Mouse (Mus musculus) c-Kit-positive CD71-positive TER-119-positive erythroid progenitor cells, embryonic 14.5 days (primary cell): ENCODE results near the gene Polr2e.
A peak's percentile ranks its signal among the peaks of the same experiment; 100 is the strongest.
"Not testable (repeated sequence)": the region's sequence is repeated elsewhere in the genome, so short reads cannot be mapped to it uniquely, and the experiment has no call there.

Experiments used
- DNase-seq: peaks from one replicate; pipeline ENCODE4 v3.0.0-alpha.2; 2013; ENCODE audit warnings: low spot score

Gene Polr2e

DNA sequence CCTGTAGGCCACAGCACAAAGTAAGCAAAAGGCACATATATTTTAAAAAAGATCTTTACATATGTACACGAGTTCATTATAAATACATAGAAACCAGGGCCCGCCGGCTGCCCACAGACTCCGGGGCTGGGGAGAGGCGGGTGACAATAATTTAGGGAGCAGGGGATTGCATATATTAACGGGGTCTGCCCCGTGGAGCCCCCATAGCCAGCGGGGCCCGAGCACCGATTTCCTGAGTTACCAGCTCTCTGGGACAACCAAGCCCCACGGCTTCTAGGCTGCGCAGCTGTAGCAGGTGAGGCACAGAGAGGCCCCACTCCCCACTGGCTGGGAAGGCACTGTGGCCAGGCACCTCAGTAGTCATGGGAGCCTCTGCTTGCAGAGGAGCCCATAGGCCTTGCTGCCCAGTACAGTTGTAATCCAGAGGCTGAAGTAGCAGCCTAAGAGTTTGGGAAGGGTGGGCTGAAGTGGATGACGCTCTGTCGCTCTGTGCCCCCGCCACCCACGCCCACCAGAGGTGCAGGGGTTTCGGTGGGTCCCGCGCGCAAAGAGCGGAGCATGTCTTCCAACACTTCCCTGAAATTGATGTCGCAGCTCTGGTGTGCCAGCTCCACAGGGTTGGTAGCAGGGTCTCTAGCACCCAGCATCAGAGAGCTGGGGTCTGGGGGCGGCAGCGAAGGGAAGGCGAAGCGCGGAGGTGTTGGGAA lies 17.5 kb upstream of the Polr2e start:
- DNase-seq: no peak

DNA sequence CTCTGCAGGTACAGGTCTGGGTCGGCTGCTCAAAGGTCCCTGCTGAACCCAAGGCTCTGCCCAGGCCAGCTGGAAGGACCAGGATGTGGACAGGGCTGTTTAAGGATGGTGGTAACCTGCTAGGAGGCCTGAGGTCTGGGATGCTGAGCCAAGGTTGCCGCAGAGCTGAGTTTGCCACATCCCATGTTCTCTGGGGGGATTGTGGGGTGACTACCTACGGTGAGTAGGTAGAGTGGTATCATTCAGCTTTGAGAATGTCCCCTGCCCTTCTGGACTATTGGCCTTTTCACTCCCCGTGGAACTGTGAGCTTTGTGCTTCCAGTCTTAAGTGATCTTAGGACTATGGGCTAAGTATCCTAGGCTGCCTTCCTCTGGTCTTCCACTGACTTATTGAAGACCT lies 16.9 kb upstream of the Polr2e start:
- DNase-seq: no peak

DNA sequence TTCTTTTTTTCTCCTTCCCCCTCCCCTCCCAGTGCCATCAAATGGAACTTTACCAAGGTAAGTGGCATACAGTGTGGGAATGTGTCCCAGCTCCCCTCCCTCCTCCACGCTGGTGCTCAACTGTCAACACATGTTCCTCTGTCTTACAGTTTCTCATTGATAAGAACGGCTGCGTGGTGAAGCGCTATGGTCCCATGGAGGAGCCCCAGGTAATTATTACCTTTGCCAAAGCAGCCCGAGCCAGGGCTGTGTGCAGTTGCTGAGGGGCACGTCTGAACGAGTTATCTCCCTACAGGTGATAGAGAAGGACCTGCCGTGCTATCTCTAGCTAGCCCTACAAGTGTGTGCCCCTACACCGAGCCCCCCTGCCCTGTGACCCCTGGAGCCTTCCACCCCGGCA lies 16.3 kb upstream of the Polr2e start:
- no peak for DNase-seq

DNA sequence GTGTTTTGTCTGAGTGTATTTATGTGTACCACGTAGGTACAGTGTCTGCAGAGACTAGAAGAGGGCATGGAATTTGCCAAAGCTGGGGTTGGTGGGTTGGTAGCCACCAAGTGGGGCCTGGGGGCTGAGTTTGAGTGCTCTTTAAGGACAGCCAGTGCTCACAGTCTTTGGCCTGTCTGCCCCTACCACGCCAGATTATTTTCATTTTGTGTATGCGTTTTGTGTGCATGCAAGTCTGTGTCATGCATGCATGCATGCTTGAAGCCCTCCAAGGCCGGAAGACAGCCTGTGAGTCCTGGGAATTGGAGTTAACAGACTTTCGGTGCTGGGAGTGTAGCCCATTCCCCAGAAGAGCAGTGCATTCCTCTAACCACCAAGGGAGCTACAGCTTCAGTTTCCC lies 15.8 kb upstream of the Polr2e start:
- no peak for DNase-seq

DNA sequence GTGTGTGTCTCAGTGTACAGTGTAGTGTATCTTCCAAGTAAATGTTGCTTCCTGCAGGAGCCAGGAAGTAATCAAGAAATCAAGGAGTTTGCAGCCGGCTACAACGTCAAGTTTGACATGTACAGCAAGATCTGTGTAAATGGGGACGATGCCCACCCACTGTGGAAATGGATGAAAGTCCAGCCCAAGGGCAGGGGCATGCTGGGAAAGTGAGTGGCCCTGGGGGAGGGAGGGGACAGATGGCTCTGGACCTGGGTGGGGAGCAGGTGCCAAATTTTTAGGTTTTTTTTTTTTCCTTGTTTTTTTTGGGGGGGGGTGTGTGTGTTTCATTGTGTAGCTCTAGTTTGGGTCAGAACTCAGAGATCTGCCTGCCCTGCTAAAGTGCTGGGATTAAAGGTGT lies 15.3 kb upstream of the Polr2e start:
- not testable (repeated sequence) for DNase-seq

DNA sequence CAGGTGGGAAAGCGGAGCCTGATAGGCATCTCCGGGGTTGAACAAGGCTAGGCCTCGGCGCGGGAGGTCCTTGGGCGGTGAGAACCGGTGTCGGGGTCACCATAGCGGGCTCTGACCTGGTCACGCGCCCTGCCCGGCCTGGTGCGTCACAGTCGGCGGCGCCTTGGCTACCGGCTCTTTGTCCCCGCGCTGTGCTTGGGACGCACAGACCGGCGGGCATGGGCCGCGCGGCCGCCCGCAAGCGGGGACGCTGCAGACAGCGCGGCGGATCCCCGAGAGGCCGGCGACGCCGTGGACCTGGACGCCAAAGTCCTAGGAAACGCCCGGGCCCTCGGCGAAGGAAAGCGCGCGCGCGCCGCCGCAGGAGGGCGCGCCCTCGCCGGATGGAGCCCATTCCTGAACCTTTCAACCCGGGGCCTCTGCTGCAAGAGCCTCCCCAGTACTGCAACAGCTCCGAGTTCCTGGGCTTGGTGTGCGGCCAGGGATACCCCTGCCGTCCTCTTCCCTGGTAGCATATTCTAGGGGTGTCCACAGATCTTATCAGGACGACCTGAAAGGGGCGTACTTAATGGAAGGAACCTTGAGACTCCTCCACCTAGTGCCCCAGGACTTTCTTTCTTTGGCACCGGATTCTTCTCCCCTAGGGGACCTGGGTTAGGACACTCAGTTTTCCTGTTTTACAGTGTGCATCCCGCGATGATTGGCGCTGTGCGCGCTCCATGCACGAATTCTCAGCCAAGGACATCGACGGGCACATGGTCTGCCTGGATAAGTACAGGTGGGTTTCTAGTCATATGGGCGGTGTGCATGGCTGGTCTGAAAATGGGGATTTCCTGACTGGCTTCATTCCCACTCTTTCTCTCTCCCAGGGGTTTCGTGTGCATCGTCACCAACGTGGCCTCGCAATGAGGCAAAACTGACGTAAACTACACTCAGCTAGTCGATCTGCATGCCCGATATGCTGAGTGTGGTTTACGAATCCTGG lies 14.5 kb upstream of the Polr2e start:
- peak; percentile 61 for DNase-seq

DNA sequence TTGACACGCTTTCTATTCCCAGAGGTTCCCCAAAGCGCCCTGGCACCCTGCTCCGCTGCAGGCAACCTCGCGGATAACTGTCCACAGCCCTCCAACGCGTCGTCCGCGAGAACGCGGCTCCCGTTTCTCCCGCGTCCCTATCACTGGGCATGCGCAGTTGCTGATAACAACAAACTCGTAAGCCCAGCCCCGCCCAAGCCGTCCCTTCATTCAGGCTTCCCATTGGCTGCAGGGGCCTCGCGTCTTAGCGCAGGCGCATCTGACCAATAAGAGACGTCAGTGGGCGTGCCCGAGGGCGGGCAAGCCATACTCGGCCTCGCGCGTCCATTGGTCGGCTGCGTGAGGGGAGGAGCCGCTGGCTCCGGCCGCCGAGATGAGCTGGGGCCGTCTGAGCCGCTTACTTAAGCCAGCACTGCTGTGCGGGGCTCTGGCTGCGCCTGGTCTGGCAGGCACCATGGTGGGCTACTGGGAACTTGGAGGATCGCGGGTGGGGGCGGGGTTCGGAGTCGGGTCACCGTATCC lies 13.7 kb upstream of the Polr2e start:
- DNase-seq: peak; percentile 100

DNA sequence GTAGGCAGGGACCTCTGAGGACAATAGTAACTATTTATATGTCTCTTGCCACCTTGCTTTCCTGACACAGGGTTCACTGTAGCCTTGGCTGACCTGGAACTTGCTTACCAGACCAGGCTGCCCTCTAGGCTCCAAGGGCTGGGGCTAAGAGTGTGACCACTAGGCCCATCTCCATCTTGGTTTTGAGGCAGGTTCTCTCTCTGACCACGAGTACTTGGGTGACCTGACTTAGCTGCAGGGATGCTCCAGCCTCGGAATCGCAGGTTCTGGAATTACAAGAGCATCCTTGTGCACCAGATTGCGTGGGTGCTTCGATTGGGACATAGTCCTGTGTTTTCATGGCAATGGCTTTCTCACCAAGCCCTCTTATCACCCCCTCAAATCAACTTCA lies 12.8 kb upstream of the Polr2e start:
- DNase-seq: no peak

DNA sequence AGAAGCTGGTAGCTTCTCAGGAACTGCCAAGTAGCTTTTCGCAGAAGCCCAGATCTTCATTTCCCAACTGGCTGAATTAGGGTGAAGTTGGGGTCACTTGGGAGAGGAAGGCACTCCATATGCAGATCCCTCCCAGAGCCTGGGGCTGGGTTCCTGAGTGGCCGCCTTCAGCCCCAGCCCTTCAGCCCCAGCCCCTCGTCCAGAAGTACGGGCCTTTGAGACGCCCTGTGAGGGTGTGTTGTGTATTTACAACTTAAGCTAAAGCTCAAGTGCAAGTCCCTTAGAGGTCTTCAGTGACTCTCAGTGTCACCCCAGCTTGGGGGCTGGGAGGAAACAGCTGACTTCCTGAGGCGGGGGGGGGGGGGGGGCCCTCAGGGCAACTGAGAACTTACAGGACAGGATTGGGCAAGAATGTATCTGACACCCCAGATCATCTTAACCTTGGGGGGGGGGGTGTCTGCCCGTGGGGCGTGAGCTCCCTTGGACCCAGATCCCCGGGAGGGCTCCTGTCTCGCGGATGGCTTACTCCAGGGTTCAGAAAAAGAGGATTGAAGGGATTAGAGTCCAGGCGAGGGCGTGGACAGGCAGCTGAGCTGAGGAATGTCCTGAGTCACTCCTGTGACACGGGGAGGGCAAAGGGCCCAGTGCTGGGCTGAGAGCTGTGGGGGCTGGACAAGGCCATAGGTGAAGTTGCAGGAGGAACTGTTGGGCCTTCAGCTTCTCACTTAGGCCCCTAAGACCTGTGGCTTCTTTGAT lies 12.2 kb upstream of the Polr2e start:
- DNase-seq: no peak

DNA sequence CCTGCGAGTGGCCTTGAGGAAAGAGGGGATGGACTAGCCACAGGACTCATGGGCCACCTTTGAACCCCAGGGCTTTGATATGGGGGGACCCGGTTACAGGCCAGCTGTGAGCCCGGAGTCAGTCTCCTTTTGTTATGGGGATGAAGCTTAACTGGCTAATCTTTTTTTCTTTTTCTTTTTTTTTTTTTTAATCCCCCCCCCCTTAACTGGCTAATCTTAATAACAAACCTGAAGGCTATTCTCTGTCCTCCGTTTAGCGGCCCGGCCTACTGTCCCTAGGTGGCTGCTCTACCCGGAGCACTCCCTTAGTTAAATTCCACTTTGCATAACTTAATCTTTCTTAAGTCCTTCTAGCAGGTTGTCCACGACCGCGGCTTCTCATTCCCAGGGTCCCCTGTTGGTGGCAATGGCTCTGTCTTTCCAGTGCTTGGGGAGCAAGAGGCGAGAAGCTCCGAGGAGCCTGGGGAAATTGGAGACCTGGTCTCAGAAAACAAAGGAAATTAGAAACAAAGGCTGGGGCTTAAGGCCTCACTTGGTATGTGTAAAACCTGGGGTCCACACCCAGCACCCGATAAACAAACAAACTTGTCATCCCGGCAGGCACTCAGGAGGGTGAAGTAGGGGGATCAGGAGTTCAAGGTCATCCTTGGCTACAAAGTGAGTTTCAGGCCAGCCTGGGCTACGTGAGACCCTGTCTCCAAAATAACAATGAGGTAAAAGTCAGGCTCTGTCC lies 11.5 kb upstream of the Polr2e start:
- no peak for DNase-seq

DNA sequence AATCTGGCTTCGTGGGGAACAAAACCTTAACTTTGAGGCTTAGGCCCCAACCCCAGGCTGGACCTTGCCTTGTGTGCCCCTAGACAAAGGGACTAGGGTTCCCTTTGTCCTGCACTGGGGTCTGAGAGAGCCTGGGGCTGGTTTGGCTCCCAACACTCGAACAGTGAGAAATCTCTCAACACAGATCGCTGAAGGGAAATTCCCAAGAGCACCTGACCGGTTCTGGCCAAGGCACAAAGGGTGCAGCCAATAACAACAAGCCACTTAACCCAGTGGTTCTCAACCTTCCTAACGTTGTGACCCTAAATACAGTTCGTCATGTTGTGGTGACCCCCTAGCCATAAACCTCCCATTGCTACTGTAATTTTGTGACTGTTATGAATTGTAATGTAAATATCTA lies 10.6 kb upstream of the Polr2e start:
- DNase-seq: no peak

DNA sequence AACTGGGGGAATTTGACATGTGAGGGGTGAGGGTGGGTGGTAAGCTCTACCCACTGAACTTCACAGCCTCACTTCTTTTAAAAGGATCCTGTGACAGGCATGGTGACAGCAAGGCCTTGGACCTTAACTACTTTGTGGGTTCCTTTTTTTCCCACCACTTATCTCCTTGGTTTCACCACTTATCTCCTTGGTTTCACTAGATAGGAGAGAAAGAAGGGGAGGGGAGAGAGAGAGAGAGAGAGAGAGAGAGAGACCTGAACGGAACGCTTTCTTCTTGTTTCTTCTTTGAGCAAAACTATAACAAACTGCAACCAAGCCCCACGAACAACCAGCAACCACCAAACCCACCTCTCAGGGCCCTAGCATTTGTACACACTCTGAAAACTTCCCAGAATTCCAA lies 9.2 kb upstream of the Polr2e start:
- DNase-seq: no peak

DNA sequence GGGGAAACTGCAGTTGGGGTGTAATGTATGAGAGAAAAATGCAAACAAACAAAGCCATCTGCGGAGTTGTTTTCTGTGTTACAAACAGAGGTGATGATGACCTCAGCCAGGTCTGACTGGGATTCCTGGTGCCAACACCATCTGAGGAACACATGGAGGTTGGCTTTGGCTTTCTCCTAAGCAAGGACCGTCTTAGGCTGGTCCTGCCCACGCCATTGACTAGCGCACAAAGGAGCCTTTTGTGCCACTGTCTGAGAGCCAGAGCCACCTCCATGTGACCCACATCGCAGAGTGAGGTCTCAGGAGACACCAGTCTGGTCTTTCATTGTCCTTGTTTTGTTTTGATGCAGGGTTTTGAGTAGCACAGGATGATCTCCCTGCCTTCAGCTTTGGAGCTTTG lies 8.8 kb upstream of the Polr2e start:
- DNase-seq: no peak

DNA sequence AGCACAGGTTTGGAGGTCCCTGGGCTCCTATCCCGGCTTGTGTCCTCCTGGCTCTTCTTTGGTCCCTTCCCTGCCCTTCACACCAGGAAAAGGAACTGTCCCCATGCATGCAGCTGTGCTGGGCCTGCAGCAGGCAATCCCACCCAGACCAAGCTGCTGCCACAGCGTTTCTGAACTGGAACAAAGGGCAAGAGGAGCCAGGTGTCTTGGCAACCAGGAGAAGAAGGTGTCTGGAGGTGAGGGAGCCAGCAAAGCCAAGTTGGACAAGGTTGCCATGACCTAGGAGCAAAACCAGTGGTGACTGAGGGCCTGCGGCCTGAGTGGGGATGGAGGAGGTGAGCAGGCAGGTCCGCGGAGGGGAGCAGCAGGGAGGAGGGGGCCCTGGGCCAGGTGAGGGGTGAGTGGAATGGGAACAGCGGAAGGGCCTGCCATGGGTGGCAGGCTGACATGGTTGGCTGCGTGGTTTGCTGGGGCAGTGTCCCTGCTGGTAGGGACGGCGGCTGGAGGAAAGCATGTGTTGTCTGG lies 7.5 kb upstream of the Polr2e start, which contains the start of gene Gpx4:
Gene Gpx4, plus strand, starts transcription at position 126 of the 525 bp plus-strand sequence.
- DNase-seq: no peak

DNA sequence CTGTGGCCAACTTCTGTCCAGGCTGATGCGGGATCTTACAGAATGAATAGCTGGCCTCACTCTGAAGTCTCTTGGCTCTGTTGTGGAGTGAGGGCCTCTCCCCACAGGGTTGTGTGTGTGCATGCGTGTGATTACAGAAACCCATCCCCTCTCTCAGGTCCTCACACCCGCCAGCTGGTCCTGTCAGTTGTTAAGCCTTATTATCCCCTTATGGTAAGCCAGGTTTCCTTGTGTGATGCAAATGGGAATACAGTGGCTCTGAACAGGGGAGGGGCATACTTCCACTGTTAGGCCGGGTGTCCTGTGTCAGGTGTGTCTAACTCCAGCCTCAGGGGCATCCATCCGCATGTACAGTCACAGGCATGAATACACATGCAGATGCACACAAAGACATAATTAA lies 6.2 kb upstream of the Polr2e start:
- DNase-seq: no peak

DNA sequence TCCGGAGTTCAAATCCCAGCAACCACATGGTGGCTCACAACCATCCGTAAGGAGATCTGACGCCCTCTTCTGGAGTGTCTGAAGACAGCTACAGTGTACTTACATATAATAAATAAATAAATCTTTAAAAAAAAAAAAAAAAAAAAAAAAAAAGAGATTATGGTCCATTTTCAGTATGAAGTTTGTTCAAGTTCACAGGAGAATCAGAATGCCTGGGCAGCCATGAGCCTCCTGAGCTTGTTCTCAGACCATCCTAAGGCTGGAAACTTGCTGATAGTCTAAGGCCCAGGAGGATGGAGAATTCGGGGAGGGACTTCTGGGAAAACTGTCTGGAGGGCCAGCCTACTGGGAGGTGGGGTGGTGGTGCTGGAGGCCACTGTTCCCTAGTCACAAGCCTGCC lies 5.8 kb upstream of the Polr2e start:
- DNase-seq: not testable (repeated sequence)

DNA sequence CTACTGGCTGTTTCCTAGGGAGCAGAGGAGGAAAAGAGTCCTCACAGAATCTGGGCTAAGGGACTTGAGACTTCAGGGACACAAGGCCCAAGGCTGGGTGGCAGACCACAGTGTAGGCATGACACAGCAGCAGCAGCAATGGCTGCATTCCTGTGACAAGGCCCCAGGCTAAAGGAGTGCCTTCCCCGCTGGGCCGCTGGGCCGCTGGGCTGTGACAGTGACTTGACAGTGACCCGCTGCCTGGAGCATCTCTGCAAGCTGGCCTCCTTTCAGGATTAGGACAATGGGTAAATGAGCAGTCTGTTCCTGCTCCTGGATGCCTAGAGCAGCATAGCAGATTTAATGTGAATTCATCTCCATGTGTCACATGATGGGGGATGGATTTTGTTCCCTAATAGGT lies 4.5 kb upstream of the Polr2e start:
- no peak for DNase-seq

DNA sequence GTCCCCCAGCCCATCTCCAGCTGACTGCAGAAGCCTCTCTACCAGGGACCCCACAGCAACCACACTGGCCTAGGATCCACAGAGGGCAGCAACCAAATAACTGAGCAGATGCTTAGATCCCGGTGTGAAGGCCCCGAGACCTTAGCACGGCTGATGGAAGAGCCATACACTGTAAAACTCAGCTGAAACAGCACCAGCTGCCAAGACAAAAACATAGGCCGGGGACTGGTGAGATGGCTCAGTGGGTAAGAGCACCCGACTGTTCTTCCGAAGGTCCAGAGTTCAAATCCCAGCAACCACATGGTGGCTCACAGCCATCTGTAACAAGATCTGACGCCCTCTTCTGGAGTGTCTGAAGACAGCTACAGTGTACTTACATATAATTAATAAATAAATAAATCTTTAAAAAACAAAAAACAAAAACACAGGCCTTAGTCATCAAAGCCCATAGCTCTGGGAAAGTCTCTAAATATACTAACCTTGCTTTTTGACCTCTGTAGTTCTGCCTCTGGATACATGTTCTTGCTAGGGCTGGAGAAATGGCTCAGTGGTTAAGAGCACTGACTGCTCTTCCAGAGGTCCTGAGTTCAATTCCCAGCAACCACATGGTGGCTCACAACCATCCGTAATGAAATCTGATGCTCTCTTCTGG lies 1.9 kb upstream of the Polr2e start:
- not testable (repeated sequence) for DNase-seq

DNA sequence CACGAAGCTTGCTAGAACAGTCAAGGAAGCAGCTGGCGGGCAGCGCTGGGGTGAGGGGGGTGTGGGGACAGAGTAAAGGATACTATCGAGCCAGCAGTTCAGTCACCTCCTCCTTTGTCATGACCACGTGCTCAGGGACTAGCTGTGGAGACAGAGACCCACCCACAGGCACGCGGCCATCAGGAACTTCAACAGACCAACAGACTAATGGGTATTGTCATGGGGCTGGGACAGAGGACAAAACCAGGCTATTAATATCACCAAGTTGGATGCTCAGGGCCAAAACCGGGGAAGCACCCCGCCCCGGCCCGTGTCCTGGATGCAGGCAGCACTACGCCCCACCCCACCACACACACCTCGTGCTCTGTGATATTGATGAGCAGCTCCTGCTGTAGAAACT lies 2.8 kb downstream of the Polr2e start:
- no peak for DNase-seq

DNA sequence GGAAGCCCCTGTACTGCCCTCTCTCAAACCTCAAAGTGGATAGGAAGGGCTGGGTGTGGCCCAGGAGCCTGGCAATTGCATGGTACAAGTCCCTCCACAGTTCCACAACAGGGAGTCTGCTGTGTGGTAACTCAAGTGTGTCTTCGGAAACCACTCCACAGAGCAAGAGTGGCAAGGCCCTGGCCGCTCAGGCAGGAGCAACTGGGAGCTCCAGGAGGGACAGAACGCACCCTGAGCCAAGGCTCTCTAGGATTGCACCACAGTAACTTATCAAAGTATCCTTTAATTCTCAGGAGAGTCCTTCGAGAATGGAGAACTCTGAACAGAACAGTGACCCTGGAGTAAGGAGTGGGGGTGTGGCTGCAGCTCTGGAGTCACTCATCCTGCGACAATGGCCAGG lies 3.9 kb downstream of the Polr2e start:
- DNase-seq: no peak

DNA sequence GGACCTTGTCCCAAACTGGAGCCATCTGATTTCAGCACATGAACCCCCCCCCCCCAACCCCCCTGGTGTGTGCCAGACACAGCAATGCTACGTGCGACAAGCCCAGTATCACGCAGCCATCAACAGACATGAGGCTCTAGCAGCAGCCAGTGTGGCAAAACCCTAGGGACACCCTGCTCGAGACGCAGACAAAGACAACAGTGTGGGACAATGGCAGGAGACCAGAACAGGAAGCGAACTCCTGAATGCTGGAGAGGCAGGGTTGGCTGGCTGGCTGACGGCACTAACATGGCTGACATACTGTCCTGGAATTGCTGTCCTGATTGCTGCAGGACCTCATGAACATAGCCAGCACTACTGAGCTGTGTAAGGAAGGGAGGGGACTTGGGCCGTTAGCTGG lies 4.4 kb downstream of the Polr2e start:
- no peak for DNase-seq
